Mouse (Mus musculus) myocyte (in vitro differentiated cells): ENCODE measurements around the gene Ripor2. TPM values are rescaled to one million over a fixed set of nuclear protein-coding genes. Genes with fewer than 3 reads are reported as not detected.
A peak's percentile ranks its signal among the peaks of the same experiment; 100 is the strongest.

ENCODE experiments used
- H3K27me3 ChIP-seq: one replicate; pipeline ENCODE4 v1.6.1; 2011; ENCODE audit not compliant: control insufficient read depth, insufficient read depth, insufficient read length
- H3K36me3 ChIP-seq: one replicate; pipeline ENCODE4 v1.6.1; 2011; ENCODE audit not compliant: control insufficient read depth, insufficient read depth
- H3K4me2 ChIP-seq: one replicate; pipeline ENCODE4 v1.6.1; 2011; ENCODE audit warnings: low read depth, control low read depth
- H3K4me3 ChIP-seq: one replicate; pipeline ENCODE4 v1.5.1; 2011; ENCODE audit warnings: mild to moderate bottlenecking, control low read depth, moderate library complexity
- H3K79me2 ChIP-seq: one replicate; pipeline ENCODE4 v1.6.1; 2011; ENCODE audit not compliant: control insufficient read depth, insufficient read depth
- H3ac ChIP-seq: one replicate; pipeline ENCODE4 v1.6.1; 2011; ENCODE audit not compliant: control insufficient read depth, insufficient read length
- CEBPB ChIP-seq: IDR thresholded peaks from 2 replicates; pipeline ENCODE4 v1.6.1; 2011; ENCODE audit warnings: mild to moderate bottlenecking, moderate library complexity; ENCODE audit not compliant: poor library complexity, insufficient read depth, severe bottlenecking
- E2F4 ChIP-seq: IDR thresholded peaks from one replicate; pipeline ENCODE4 v1.6.1; 2011; ENCODE audit warnings: mild to moderate bottlenecking, control low read depth, moderate library complexity; ENCODE audit not compliant: insufficient read depth
- MAX ChIP-seq: IDR thresholded peaks from one replicate; pipeline ENCODE4 v1.6.1; 2011; ENCODE audit warnings: low read depth, mild to moderate bottlenecking, control low read depth
- MYOD1 ChIP-seq, 3 experiments: IDR thresholded peaks; one replicate each; pipeline ENCODE4 v1.6.1; 2011; ENCODE audit warnings: control low read depth in 2 of 3, low read depth in 2 of 3, mild to moderate bottlenecking in 2 of 3, moderate library complexity in 1 of 3; ENCODE audit not compliant: insufficient read length in 2 of 3, control insufficient read depth in 1 of 3
- MYOG ChIP-seq, 3 experiments: IDR thresholded peaks; one replicate each; pipeline ENCODE4 v1.6.1; 2011; ENCODE audit warnings: control low read depth in 2 of 3, low read depth in 2 of 3, mild to moderate bottlenecking in 2 of 3; ENCODE audit not compliant: insufficient read length in 2 of 3, control insufficient read depth in 1 of 3, insufficient read depth in 1 of 3
- POLR2A ChIP-seq: IDR thresholded peaks from one replicate; pipeline ENCODE4 v1.6.1; 2011; ENCODE audit warnings: low read depth, mild to moderate bottlenecking, control low read depth, moderate library complexity; ENCODE audit not compliant: insufficient read length
- POLR2AphosphoS2 ChIP-seq: IDR thresholded peaks from one replicate; pipeline ENCODE4 v1.6.1; 2011; ENCODE audit warnings: low read depth, control low read depth; ENCODE audit not compliant: insufficient read length
- REST ChIP-seq: IDR thresholded peaks from one replicate; pipeline ENCODE4 v1.6.1; 2011; ENCODE audit warnings: mild to moderate bottlenecking, control low read depth, moderate library complexity; ENCODE audit not compliant: insufficient read depth, insufficient read length
- SRF ChIP-seq: IDR thresholded peaks from one replicate; pipeline ENCODE4 v1.6.1; 2011; ENCODE audit warnings: low read depth; ENCODE audit not compliant: control insufficient read depth, insufficient read length
- TCF12 ChIP-seq: IDR thresholded peaks from one replicate; pipeline ENCODE4 v1.6.1; 2011; ENCODE audit warnings: mild to moderate bottlenecking, control low read depth; ENCODE audit not compliant: poor library complexity, insufficient read depth, severe bottlenecking
- TCF3 ChIP-seq: IDR thresholded peaks from one replicate; pipeline ENCODE4 v1.6.1; 2011; ENCODE audit warnings: low read depth, control low read depth; ENCODE audit not compliant: insufficient read length
- USF1 ChIP-seq: IDR thresholded peaks from one replicate; pipeline ENCODE4 v1.6.1; 2011; ENCODE audit warnings: low read depth, mild to moderate bottlenecking, control low read depth, moderate library complexity
- polyA plus RNA-seq: library from polyadenylated mRNA; unstranded; fragments of >200 nt; fragmentation: generic; extraction: Trizol; gene quantifications from one replicate; pipeline ENCODE4 v1.2.1, GENCODE M21; 2012; ENCODE audit warnings: missing spikeins

Ripor2 gene
- polyA plus RNA-seq, 1 experiment = 1.3 TPM

DNA sequence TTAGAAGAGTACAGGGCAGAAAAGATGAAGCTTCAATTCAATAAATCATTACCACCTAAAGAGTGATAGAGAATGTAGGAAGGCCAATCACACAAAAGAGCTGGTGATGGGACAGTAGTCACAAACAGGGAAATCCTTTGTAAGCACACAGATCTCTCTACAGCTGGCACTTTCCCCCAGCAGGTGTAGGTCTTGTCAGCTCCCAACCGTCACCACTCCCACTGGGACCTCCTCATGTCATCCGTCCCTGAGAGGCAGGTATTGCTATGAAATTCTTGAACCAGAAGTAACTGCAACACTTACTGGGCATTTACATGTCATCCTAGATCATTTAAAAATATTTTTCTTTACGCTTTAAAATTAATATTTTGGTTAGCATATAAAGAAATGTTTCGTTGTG, 12.9 kb upstream of the Ripor2 start:
- no peak overlapping the region for H3K4me3 ChIP-seq
- no peak overlapping the region for H3ac ChIP-seq
- TF ChIP-seq POLR2AphosphoS2 (no peak), USF1 (no peak), MYOG (IDR thresholded peaks at IDR 0.05; ENCODE audit: control insufficient read depth in 1 of 3, insufficient read depth in 1 of 3, insufficient read length in 2 of 3, low read depth in 2 of 3) (no peak), REST (no peak), CEBPB (no peak), TCF12 (no peak)
- no peaks in the 10 kb centered on the region for H3K79me2 ChIP-seq
- H3K36me3 ChIP-seq = no peaks in the 10 kb centered on the region
- H3K27me3 ChIP-seq = no peaks in the 10 kb centered on the region
- no peak overlapping the region for H3K4me2 ChIP-seq

DNA sequence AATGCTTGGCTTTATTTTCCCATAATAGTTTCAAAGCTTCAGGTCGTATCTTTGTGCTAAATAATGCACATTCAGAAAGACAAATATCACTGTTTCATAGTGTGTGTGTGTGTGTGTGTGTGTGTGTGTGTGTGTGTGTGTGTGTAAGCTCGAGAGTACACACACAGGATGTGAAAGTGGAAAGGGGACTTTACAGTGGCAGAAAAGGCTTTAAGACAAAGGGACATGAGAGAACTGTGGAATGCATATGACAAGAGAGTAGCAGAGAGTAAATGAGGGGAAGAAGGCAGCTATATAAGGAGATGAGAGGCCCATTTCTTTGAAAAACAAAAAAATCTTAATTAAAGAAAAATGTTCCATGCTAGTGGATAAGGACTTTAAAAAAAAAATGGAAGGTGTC, 11.3 kb upstream of the Ripor2 start:
- Histone ChIP-seq H3K27me3 (no peaks in the 10 kb centered on the region), H3ac (no peak overlapping the region), H3K4me2 (no peak overlapping the region), H3K4me3 (no peak overlapping the region), H3K79me2 (no peaks in the 10 kb centered on the region), H3K36me3 (no peaks in the 10 kb centered on the region)
- TF ChIP-seq MAX (no peak), E2F4 (no peak), CEBPB (no peak), USF1 (no peak), REST (no peak), SRF (no peak), MYOG (IDR thresholded peaks at IDR 0.05; ENCODE audit: control insufficient read depth in 1 of 3, insufficient read depth in 1 of 3, insufficient read length in 2 of 3, low read depth in 2 of 3) (no peak)

DNA sequence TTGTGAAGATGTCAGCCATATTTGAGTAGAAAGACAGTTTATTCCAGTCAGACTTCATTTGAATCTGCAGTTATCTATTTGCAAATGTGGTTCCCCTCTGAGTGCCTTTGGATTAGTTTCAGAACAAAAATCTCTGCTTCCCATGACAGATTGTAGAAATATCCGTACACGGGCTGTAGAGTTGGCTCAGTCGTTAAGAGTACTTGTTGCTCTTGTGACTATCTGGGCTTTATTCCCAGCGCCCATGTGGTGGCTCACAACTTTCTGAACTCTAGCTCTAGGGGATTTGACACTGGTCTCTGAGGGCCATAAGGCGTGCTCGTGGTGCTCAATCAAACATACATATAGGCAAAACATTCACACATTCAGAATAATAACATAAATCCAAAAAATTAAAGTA, 10.1 kb upstream of the Ripor2 start:
- Histone ChIP-seq H3K4me2 (no peak overlapping the region), H3ac (no peak overlapping the region), H3K36me3 (no peaks in the 10 kb centered on the region), H3K4me3 (no peak overlapping the region), H3K79me2 (no peaks in the 10 kb centered on the region), H3K27me3 (no peaks in the 10 kb centered on the region)
- no peak for TF ChIP-seq MYOD1 (IDR thresholded peaks at IDR 0.05; ENCODE audit: control insufficient read depth in 1 of 3, insufficient read length in 2 of 3, low read depth in 2 of 3)
- TF ChIP-seq MAX = no peak
- no peak for TF ChIP-seq REST
- no peak for TF ChIP-seq TCF3
- TF ChIP-seq POLR2A = no peak
- TF ChIP-seq SRF = no peak
- no peak for TF ChIP-seq E2F4
- TF ChIP-seq USF1 = no peak
- TF ChIP-seq POLR2AphosphoS2 = no peak
- TF ChIP-seq CEBPB = no peak

DNA sequence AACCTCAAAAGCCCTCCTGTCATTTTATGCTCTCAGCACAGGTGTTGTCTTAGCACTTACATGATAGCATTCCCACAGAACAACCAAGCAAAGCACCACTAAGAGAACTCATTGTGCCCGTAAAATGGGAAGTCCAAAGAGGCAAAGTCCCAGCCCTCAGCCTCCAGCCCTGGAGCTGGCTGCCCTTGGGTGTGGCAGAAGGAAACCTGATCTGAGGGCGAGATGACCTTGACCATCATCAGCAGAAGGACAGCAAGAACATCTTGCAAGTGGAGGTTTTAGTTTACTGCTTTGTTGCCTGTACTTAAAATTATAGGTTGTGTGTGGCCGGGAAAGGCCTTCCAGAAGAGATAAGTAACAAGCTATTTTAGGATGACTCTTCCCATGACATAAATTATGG, 6.9 kb upstream of the Ripor2 start:
- Histone ChIP-seq H3K27me3 (no peaks in the 10 kb centered on the region), H3K4me2 (peak overlapping the region; percentile 36), H3ac (no peak overlapping the region), H3K36me3 (no peaks in the 10 kb centered on the region), H3K79me2 (no peaks in the 10 kb centered on the region), H3K4me3 (no peak overlapping the region)
- TF ChIP-seq MAX (no peak), POLR2A (no peak), USF1 (no peak), TCF3 (no peak), MYOD1 (IDR thresholded peaks at IDR 0.05; ENCODE audit: control insufficient read depth in 1 of 3, insufficient read length in 2 of 3, low read depth in 2 of 3) (peak in 1 of 3 experiments; percentile 13), POLR2AphosphoS2 (no peak), TCF12 (no peak), MYOG (IDR thresholded peaks at IDR 0.05; ENCODE audit: control insufficient read depth in 1 of 3, insufficient read depth in 1 of 3, insufficient read length in 2 of 3, low read depth in 2 of 3) (no peak)

DNA sequence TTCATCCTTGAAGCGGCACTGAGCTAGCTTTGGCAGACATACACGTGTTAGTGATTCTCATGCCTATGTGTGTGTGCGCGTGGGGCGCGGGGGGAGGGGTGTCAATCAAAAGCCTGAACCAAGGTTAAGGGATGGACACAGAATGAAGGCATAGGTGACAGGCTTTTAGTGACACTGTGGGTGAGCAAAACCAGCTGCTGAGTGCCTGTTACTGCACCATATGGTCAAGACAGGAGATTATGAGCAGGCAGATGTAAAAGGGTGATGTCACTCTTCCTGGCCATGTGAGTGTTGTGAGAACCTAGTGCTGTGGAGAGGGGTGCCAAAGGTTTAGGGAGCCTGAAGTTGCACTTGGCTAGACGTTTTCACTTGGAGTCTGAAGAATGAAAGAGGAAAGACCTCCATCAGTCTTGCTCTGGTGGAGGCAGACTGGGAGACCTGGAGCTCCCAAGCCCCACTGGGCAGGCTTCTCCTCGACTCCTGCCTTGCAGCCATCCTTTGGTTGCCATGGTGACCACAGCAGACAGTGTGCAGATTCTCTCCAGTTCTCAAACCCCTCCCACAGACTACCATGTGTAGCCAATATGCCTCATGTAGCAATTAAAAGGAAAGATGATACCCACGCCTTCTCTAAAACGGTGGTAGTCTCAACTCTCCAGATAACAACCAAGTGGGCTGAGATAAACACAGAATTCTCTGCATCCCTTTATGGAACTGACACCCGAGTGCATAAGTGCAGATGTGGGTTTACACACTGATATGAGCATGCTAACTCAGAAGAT, 5.5 kb upstream of the Ripor2 start:
- Histone ChIP-seq H3K27me3 (no peaks in the 10 kb centered on the region), H3K4me2 (peak overlapping the region; percentile 36), H3K4me3 (no peak overlapping the region), H3ac (no peak overlapping the region), H3K36me3 (no peaks in the 10 kb centered on the region), H3K79me2 (no peaks in the 10 kb centered on the region)
- peak in 2 of 3 experiments; percentile 71 to 72 for TF ChIP-seq MYOD1 (IDR thresholded peaks at IDR 0.05; ENCODE audit: control insufficient read depth in 1 of 3, insufficient read length in 2 of 3, low read depth in 2 of 3)
- peak; percentile 24 for TF ChIP-seq USF1
- peak in 1 of 3 experiments; percentile 15 for TF ChIP-seq MYOG (IDR thresholded peaks at IDR 0.05; ENCODE audit: control insufficient read depth in 1 of 3, insufficient read depth in 1 of 3, insufficient read length in 2 of 3, low read depth in 2 of 3)
- TF ChIP-seq TCF12 = no peak
